Mouse (Mus musculus): ENCODE measurements around the gene Unc13b. TPM values are rescaled to one million over a fixed set of nuclear protein-coding genes. Genes with fewer than 3 reads are reported as not detected.

Unc13b gene
- polyA plus RNA-seq, 1 experiment = 4.5 TPM

DNA sequence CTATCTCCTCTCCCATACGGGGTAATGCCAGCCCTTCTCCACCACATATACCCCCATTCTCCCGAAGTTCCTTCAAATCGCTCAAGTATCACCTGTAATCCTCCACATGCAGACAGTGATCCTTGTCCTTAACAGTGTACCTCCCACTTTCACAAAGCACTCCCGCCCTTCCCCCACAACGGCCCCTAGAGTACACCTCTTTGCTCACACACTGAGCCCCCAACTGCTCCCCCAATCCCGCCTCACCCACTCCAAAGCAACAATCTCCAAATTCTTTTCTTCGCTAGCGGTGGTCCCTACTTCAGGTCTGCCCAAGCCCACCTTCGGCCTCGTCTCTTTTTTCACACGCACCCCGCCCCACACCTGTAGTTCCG, 13.5 kb upstream of the Unc13b start:
- Histone ChIP-seq H3K4me1 (ENCODE audit: control insufficient read depth, insufficient read depth, low read length) (peaks cover 11% of the 10 kb centered on the region), H3K4me3 (ENCODE audit: insufficient read depth, low read length) (peak overlapping the region; percentile 42), H3K27ac (ENCODE audit: insufficient read depth, low read length) (peak overlapping the region; percentile 74; the same call in 1 of the 2 replicates)
- TF ChIP-seq POLR2A (IDR thresholded peaks at IDR 0.05; ENCODE audit: low read depth, low read length) (no peak), CTCF (IDR thresholded peaks at IDR 0.05; ENCODE audit: borderline replicate concordance, insufficient read depth, low read length) (no peak)

- Histone ChIP-seq H3K27ac (ENCODE audit: insufficient read depth, low read length) (peak within 1 kb of the TSS; percentile 74), H3K4me1 (ENCODE audit: control insufficient read depth, insufficient read depth, low read length) (peaks cover 8% of the 10 kb centered on the region), H3K4me3 (ENCODE audit: insufficient read depth, low read length) (peak within 1 kb of the TSS; percentile 43)
- TF ChIP-seq POLR2A (IDR thresholded peaks at IDR 0.05; ENCODE audit: low read depth, low read length) (peak; percentile 66), CTCF (IDR thresholded peaks at IDR 0.05; ENCODE audit: borderline replicate concordance, insufficient read depth, low read length) (no peak)
These were observed 13.0 kb upstream of the Unc13b start, which contains the start of gene Fam214b for GRCm38 (mm10) chr4:43045659-43046302. TSS of gene Fam214b (minus strand) at chr4:43046220.

- Histone ChIP-seq H3K27ac (ENCODE audit: insufficient read depth, low read length) (no peak overlapping the region), H3K4me3 (ENCODE audit: insufficient read depth, low read length) (no peak overlapping the region), H3K4me1 (ENCODE audit: control insufficient read depth, insufficient read depth, low read length) (peaks cover 4% of the 10 kb centered on the region)
- TF ChIP-seq POLR2A (IDR thresholded peaks at IDR 0.05; ENCODE audit: low read depth, low read length) (no peak), CTCF (IDR thresholded peaks at IDR 0.05; ENCODE audit: borderline replicate concordance, insufficient read depth, low read length) (no peak)
These were observed 12.1 kb upstream of the Unc13b start for GRCm38 (mm10) chr4:43046607-43047006.

DNA sequence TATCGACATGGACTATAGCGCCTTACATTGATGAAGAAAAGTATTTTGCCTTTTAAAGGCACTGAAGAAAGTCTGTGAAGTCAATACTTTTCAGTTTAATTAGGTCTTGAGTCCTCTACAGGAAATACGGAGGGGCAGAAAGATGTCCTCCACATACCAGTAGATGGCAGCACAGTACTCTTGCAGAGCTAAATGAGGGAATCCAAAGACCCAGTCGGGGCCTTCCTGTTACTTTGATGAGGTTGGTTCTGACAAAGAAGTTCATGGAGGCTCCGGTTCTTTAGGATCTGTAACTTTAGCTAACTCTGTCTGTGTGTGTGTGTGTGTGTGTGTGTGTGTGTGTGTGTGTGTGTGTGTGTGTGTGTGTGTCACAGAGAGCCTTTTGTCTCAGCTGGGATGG, 11.5 kb upstream of the Unc13b start:
- H3K4me1 ChIP-seq (ENCODE audit: control insufficient read depth, insufficient read depth, low read length) = peaks cover 4% of the 10 kb centered on the region
- H3K27ac ChIP-seq (ENCODE audit: insufficient read depth, low read length) = no peak overlapping the region
- TF ChIP-seq CTCF (IDR thresholded peaks at IDR 0.05; ENCODE audit: borderline replicate concordance, insufficient read depth, low read length) (no peak), POLR2A (IDR thresholded peaks at IDR 0.05; ENCODE audit: low read depth, low read length) (no peak)
- no peak overlapping the region for H3K4me3 ChIP-seq (ENCODE audit: insufficient read depth, low read length)

DNA sequence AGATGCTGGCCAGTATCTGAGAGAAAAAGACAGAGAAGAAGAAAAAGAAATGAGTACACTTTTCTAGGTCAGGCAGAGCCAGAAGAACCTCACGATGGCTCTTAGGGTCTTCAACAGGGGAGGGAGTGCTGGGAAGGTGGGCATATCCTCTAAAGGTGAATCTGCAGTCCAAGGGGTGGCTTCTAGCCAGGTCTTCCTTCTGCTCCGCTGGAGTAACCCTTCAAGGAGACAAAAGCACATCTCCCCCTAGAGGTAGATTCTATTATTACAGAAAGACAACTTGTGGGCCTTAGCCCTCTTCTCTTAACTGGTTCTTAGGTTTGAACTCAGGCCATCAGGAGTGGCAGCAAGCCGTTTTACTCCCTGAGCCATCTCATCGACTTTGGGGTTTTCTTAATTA, 6.1 kb upstream of the Unc13b start:
- no peak overlapping the region for H3K4me3 ChIP-seq (ENCODE audit: insufficient read depth, low read length)
- H3K27ac ChIP-seq (ENCODE audit: insufficient read depth, low read length) = no peak overlapping the region
- TF ChIP-seq CTCF (IDR thresholded peaks at IDR 0.05; ENCODE audit: borderline replicate concordance, insufficient read depth, low read length) (no peak), POLR2A (IDR thresholded peaks at IDR 0.05; ENCODE audit: low read depth, low read length) (no peak)
- no peaks in the 10 kb centered on the region for H3K4me1 ChIP-seq (ENCODE audit: control insufficient read depth, insufficient read depth, low read length)

DNA sequence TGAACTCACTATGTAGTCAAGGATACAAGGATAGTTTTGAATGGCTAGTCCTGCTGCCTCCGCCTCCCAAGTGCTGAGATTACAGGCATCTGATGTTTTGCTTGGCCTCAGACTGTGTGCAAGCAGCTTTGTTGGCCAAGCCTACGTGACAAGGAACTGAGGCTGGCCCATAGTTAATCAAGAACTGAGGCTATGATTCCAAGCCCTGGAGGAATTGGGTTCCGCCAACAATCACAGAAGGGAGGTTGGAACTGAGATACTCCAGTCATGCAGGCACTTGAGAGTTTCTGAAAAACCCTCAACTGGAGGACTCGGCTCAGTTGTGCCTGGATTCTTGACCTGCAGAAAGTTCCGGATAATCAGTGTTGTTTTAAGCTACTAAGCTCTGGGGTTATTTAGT, 1.1 kb upstream of the Unc13b start:
- Histone ChIP-seq H3K4me3 (ENCODE audit: insufficient read depth, low read length) (no peak overlapping the region), H3K27ac (ENCODE audit: insufficient read depth, low read length) (no peak overlapping the region), H3K4me1 (ENCODE audit: control insufficient read depth, insufficient read depth, low read length) (no peaks in the 10 kb centered on the region)
- TF ChIP-seq POLR2A (IDR thresholded peaks at IDR 0.05; ENCODE audit: low read depth, low read length) (no peak), CTCF (IDR thresholded peaks at IDR 0.05; ENCODE audit: borderline replicate concordance, insufficient read depth, low read length) (no peak)

DNA sequence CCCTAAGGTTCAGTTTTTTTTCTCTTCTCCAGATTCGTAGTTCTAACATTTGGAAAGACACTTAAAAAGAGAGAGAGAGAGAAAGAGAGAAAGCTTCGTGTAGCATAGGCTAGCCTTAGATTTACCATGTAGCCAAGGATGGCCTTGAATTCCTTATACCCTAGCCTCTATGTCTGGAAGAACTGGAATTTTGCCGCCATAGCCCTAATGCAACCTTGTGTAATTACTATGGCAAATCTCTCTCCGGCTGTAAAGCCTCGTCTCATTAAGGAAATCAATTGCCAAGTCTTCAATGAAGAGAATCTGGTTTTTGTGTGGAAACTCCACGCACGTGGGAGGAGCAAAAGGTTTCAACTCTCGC, 381 bp upstream of the Unc13b start:
- H3K4me1 ChIP-seq (ENCODE audit: control insufficient read depth, insufficient read depth, low read length) = no peaks in the 10 kb centered on the region
- H3K4me3 ChIP-seq (ENCODE audit: insufficient read depth, low read length) = peak overlapping the region; percentile 59
- no peak for TF ChIP-seq CTCF (IDR thresholded peaks at IDR 0.05; ENCODE audit: borderline replicate concordance, insufficient read depth, low read length)
- no peak for TF ChIP-seq POLR2A (IDR thresholded peaks at IDR 0.05; ENCODE audit: low read depth, low read length)
- no peak overlapping the region for H3K27ac ChIP-seq (ENCODE audit: insufficient read depth, low read length)

GRCm38 (mm10) chr4:43059697-43060096, 944 bp downstream of the Unc13b start:
- H3K27ac ChIP-seq (ENCODE audit: insufficient read depth, low read length) = no peak overlapping the region
- no peak for TF ChIP-seq CTCF (IDR thresholded peaks at IDR 0.05; ENCODE audit: borderline replicate concordance, insufficient read depth, low read length)
- no peak for TF ChIP-seq POLR2A (IDR thresholded peaks at IDR 0.05; ENCODE audit: low read depth, low read length)
- peak overlapping the region; percentile 59 for H3K4me3 ChIP-seq (ENCODE audit: insufficient read depth, low read length)
- no peaks in the 10 kb centered on the region for H3K4me1 ChIP-seq (ENCODE audit: control insufficient read depth, insufficient read depth, low read length)

DNA sequence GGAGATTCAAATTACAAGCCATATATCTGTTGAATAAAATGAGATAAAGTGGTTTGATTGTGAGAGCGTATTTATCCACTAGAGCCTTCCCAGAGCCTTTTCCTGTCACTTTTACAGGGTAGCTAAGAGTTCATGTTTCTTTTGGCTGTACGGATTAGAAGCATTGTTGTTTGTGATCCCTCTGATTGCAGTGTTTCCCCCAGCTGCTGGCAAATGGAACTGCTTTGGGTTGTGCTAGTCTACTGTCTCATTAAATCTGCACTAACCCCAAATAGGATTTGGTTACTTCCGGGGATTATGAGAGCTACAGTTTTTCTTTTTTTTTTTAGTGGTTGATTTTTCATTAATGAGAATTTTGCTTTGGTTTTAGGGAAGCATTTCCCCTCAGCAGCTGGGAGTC, 1.5 kb downstream of the Unc13b start:
- TF ChIP-seq CTCF (IDR thresholded peaks at IDR 0.05; ENCODE audit: borderline replicate concordance, insufficient read depth, low read length) = no peak
- TF ChIP-seq POLR2A (IDR thresholded peaks at IDR 0.05; ENCODE audit: low read depth, low read length) = no peak
- no peaks in the 10 kb centered on the region for H3K4me1 ChIP-seq (ENCODE audit: control insufficient read depth, insufficient read depth, low read length)

DNA sequence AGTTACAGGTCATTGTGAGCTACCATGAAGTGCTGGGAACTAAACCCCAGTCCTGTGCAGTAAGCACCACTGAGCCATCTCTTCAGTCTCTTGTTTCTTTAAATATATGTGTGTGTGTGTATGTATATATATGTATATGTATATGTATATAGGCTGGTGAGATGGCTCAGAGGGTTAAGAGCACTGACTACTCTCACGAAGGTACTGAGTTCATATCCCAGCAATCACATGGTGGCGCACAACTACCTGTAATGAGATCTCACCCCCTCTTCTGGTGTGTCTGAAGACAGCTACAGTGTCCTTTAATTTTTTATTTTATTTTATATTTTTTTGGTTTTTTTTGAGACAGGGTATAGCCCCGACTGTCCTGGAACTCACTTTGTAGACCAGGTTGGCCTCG, 6.7 kb downstream of the Unc13b start:
- TF ChIP-seq POLR2A (IDR thresholded peaks at IDR 0.05; ENCODE audit: low read depth, low read length) (no peak), CTCF (IDR thresholded peaks at IDR 0.05; ENCODE audit: borderline replicate concordance, insufficient read depth, low read length) (no peak)
- Histone ChIP-seq H3K27ac (ENCODE audit: insufficient read depth, low read length) (no peak overlapping the region), H3K4me1 (ENCODE audit: control insufficient read depth, insufficient read depth, low read length) (no peaks in the 10 kb centered on the region), H3K4me3 (ENCODE audit: insufficient read depth, low read length) (no peak overlapping the region)

More for the DNA sequence above, 1.5 kb downstream of the Unc13b start:
- H3K27ac ChIP-seq (ENCODE audit: insufficient read depth, low read length) = no peak overlapping the region
- no peak overlapping the region for H3K4me3 ChIP-seq (ENCODE audit: insufficient read depth, low read length)
